Mouse (Mus musculus) stomach, embryonic 16.5 days (tissue): ENCODE data around the gene Tnrc6b. TPM values are rescaled to one million over a fixed set of nuclear protein-coding genes. Genes with fewer than 3 reads are reported as not detected.

Experiments used
- ATAC-seq: fragments of 200-750 bp; cut with Nextera tagmentation; 2 replicates; pipeline ENCODE4 v1.8.0; 2017; ENCODE audit warnings: moderate number of reproducible peaks, moderate TSS enrichment; ENCODE audit not compliant: insufficient read depth, low FRiP score
- H3K27ac ChIP-seq: fragments of 300-500 bp; sonication (generic); 2 replicates; pipeline ENCODE4 v1.5.1; 2014; ENCODE audit warnings: low read length
- H3K27me3 ChIP-seq: fragments of 300-500 bp; sonication (generic); 2 replicates; pipeline ENCODE4 v1.6.1; 2014; ENCODE audit warnings: low read length, control low read depth, mixed read lengths; ENCODE audit not compliant: control insufficient read depth, insufficient read depth
- H3K36me3 ChIP-seq: fragments of 300-500 bp; sonication (generic); 2 replicates; pipeline ENCODE4 v1.6.1; 2014; ENCODE audit warnings: low read length; ENCODE audit not compliant: control insufficient read depth, insufficient read depth
- H3K4me1 ChIP-seq: fragments of 300-500 bp; sonication (generic); 2 replicates; pipeline ENCODE4 v1.6.1; 2014; ENCODE audit warnings: low read length, control low read depth, mixed read lengths; ENCODE audit not compliant: control insufficient read depth, insufficient read depth
- H3K4me2 ChIP-seq: fragments of 300-500 bp; sonication (generic); 2 replicates; pipeline ENCODE4 v1.6.1; 2014; ENCODE audit warnings: low read depth, low read length, mixed read lengths
- H3K4me3 ChIP-seq: fragments of 300-500 bp; sonication (generic); replicated peaks from 2 replicates; pipeline ENCODE4 v1.5.1; 2014; ENCODE audit warnings: mild to moderate bottlenecking, low read length
- H3K9ac ChIP-seq: fragments of 300-500 bp; sonication (generic); 2 replicates; pipeline ENCODE4 v1.6.1; 2014; ENCODE audit warnings: low read length
- H3K9me3 ChIP-seq: fragments of 300-500 bp; sonication (generic); replicated peaks from 2 replicates; pipeline ENCODE4 v1.6.1; 2016; ENCODE audit warnings: low read length, control low read depth; ENCODE audit not compliant: control insufficient read depth
- WGBS: fragments of 180-500 bp; shearing (Covaris S2); extraction: QIAGEN DNeasy Blood & Tissue Kit; methylation state at CpG from one replicate; pipeline ENCODE4 v1.1.7; 2014; 5-methylcytosine and 5-hydroxymethylcytosine counted together
- polyA plus RNA-seq: library from polyadenylated mRNA; unstranded; fragments of >200 nt; fragmentation: Nextera tagmentation; extraction: Ambion mirVana; gene quantifications from 2 replicates; pipeline ENCODE4 v1.2.1, GENCODE M21; 2015

Gene Tnrc6b
- polyA plus RNA-seq, 1 experiment from 2014 or later, result 29.9 TPM

GRCm38 (mm10) chr15:80948145-80949135 lies 237.3 kb downstream of the Tnrc6b start, which contains the start of gene Adsl:
TSS of gene Adsl (plus strand) at chr15:80948490.
- peak within 1 kb of the TSS; percentile 87 for H3K9ac ChIP-seq
- H3K36me3 ChIP-seq, result peaks cover 5% of the 10 kb centered on the region; the same call in 1 of the 2 replicates
- no peaks in the 10 kb centered on the region for H3K27me3 ChIP-seq
- peak; percentile 94 for ATAC-seq
- peak within 1 kb of the TSS; percentile 91 for H3K4me3 ChIP-seq
- peaks cover 8% of the 10 kb centered on the region for H3K4me1 ChIP-seq
- H3K4me2 ChIP-seq, result peak within 1 kb of the TSS; percentile 89
- H3K27ac ChIP-seq, result peak within 1 kb of the TSS; percentile 92
- no peaks in the 10 kb centered on the region for H3K9me3 ChIP-seq
- WGBS, result under 1% methylated on average over 63 of the region's 63 CpGs

GRCm38 (mm10) chr15:80949431-80949830 lies 238.3 kb downstream of the Tnrc6b start:
- Histone ChIP-seq H3K9ac (peak overlapping the region; percentile 87), H3K4me1 (peaks cover 8% of the 10 kb centered on the region), H3K4me2 (peak overlapping the region; percentile 89), H3K9me3 (no peaks in the 10 kb centered on the region), H3K4me3 (peak overlapping the region; percentile 91), H3K36me3 (peaks cover 14% of the 10 kb centered on the region; the same call in 1 of the 2 replicates), H3K27ac (no peak overlapping the region), H3K27me3 (no peaks in the 10 kb centered on the region)
- no peak for ATAC-seq
- WGBS, result 32% methylated on average over 4 of the region's 4 CpGs

- H3K27me3 ChIP-seq, result no peaks in the 10 kb centered on the region
- H3K27ac ChIP-seq, result no peak overlapping the region
- H3K4me2 ChIP-seq, result 0 out of 2 replicates have a peak overlapping the region, but pooled peaks have one; percentile 89
- no peak overlapping the region for H3K9ac ChIP-seq
- H3K36me3 ChIP-seq, result peaks cover 19% of the 10 kb centered on the region; the same call in 1 of the 2 replicates
- peak overlapping the region; percentile 91; the same call in 1 of the 2 replicates for H3K4me3 ChIP-seq
- no peaks in the 10 kb centered on the region for H3K9me3 ChIP-seq
- WGBS, result 89% methylated on average over 7 of the region's 7 CpGs
- peaks cover 8% of the 10 kb centered on the region for H3K4me1 ChIP-seq
- no peak for ATAC-seq
Measured at GRCm38 (mm10) chr15:80950055-80950454, 238.9 kb downstream of the Tnrc6b start.

- Histone ChIP-seq H3K27me3 (no peaks in the 10 kb centered on the region), H3K9me3 (no peaks in the 10 kb centered on the region), H3K9ac (no peak overlapping the region), H3K36me3 (peaks cover 39% of the 10 kb centered on the region), H3K4me3 (no peak overlapping the region), H3K4me2 (no peak overlapping the region), H3K27ac (peak overlapping the region; percentile 66; the same call in 1 of the 2 replicates), H3K4me1 (peaks cover 8% of the 10 kb centered on the region)
- peak; percentile 84 for ATAC-seq
- 73% methylated on average over 9 of the region's 9 CpGs for WGBS
Measured at GRCm38 (mm10) chr15:80953971-80954370, 242.9 kb downstream of the Tnrc6b start.

- H3K9ac ChIP-seq, result no peak overlapping the region
- H3K4me1 ChIP-seq, result peaks cover 2% of the 10 kb centered on the region
- H3K4me2 ChIP-seq, result no peak overlapping the region
- WGBS, result 72% methylated on average over 3 of the region's 3 CpGs
- H3K27me3 ChIP-seq, result no peaks in the 10 kb centered on the region
- H3K27ac ChIP-seq, result no peak overlapping the region
- H3K9me3 ChIP-seq, result no peaks in the 10 kb centered on the region
- H3K36me3 ChIP-seq, result peaks cover 39% of the 10 kb centered on the region
- ATAC-seq, result no peak
- no peak overlapping the region for H3K4me3 ChIP-seq
Measured at GRCm38 (mm10) chr15:80954861-80955260, 243.7 kb downstream of the Tnrc6b start.

GRCm38 (mm10) chr15:80955836-80956438 lies 244.8 kb downstream of the Tnrc6b start:
- Histone ChIP-seq H3K27me3 (no peaks in the 10 kb centered on the region), H3K27ac (no peak overlapping the region), H3K9me3 (no peaks in the 10 kb centered on the region), H3K4me1 (no peaks in the 10 kb centered on the region; the same call in 1 of the 2 replicates), H3K4me3 (no peak overlapping the region), H3K36me3 (peaks cover 39% of the 10 kb centered on the region), H3K4me2 (no peak overlapping the region), H3K9ac (no peak overlapping the region)
- 93% methylated on average over 12 of the region's 12 CpGs for WGBS
- no peak for ATAC-seq

- no peak overlapping the region for H3K27ac ChIP-seq
- no peaks in the 10 kb centered on the region for H3K9me3 ChIP-seq
- no peak overlapping the region for H3K9ac ChIP-seq
- H3K4me2 ChIP-seq, result no peak overlapping the region
- no peak for ATAC-seq
- no peak overlapping the region for H3K4me3 ChIP-seq
- H3K4me1 ChIP-seq, result no peaks in the 10 kb centered on the region
- H3K36me3 ChIP-seq, result peaks cover 34% of the 10 kb centered on the region
- H3K27me3 ChIP-seq, result no peaks in the 10 kb centered on the region
- WGBS, result 77% methylated on average over 1 of the region's 1 CpGs
Measured at GRCm38 (mm10) chr15:80969371-80969770, 258.3 kb downstream of the Tnrc6b start.

- H3K27me3 ChIP-seq, result no peaks in the 10 kb centered on the region
- ATAC-seq, result no peak
- H3K36me3 ChIP-seq, result 0 out of 2 replicates have a peak, but pooled peaks cover under 1% of the 10 kb centered on the region
- H3K9ac ChIP-seq, result no peak overlapping the region
- H3K4me2 ChIP-seq, result no peak overlapping the region
- no peak overlapping the region for H3K4me3 ChIP-seq
- no peak overlapping the region for H3K27ac ChIP-seq
- no peaks in the 10 kb centered on the region for H3K9me3 ChIP-seq
- WGBS, result 33% methylated on average over 5 of the region's 5 CpGs
- H3K4me1 ChIP-seq, result peaks cover 6% of the 10 kb centered on the region; the same call in 1 of the 2 replicates
Measured at GRCm38 (mm10) chr15:80974311-80974710, 263.2 kb downstream of the Tnrc6b start.

GRCm38 (mm10) chr15:80975666-80976065 lies 264.6 kb downstream of the Tnrc6b start:
- no peak for ATAC-seq
- H3K36me3 ChIP-seq, result no peaks in the 10 kb centered on the region
- WGBS, result 60% methylated on average over 3 of the region's 3 CpGs
- no peak overlapping the region for H3K4me3 ChIP-seq
- peaks cover 15% of the 10 kb centered on the region; the same call in 1 of the 2 replicates for H3K4me1 ChIP-seq
- H3K27ac ChIP-seq, result peak overlapping the region; percentile 60
- no peak overlapping the region for H3K9ac ChIP-seq
- no peak overlapping the region for H3K4me2 ChIP-seq
- no peaks in the 10 kb centered on the region for H3K9me3 ChIP-seq
- H3K27me3 ChIP-seq, result no peaks in the 10 kb centered on the region
